8 mouse cellular contexts compared by ENCODE assay signal in genomic region chrX:105121227-105121865, GRCm38 (mm10). TPM values are rescaled to one million over a fixed set of nuclear protein-coding genes. Genes with fewer than 3 reads are reported as not detected.
DNase-seq lines count a peak whose midpoint lies in the region; ATAC-seq lines count a peak whose summit lies in the region.

No protein-coding gene starts in this region.

- peaks cover 71% of the 10 kb centered on the region for H3K27me3 ChIP-seq in hindbrain, embryonic 14.5 days (ENCODE audit: control insufficient read depth, insufficient read depth, low read length)

- H3K27ac ChIP-seq in hindbrain, embryonic 14.5 days: peak overlapping the region; percentile 87

- peak overlapping the region; percentile 83 for H3K9ac ChIP-seq in hindbrain, embryonic 14.5 days

- H3K4me3 ChIP-seq in hindbrain, embryonic 14.5 days (replicated peaks; ENCODE audit: low read length): peak overlapping the region; percentile 64

- 19% methylated on average over 37 of the region's 38 CpGs for WGBS in hindbrain, embryonic 14.5 days

- DNase-seq in T-cell, adult 2 months (ENCODE audit: low spot score): peak; percentile 74
- peak; percentile 82 to 85 for DNase-seq in cerebellum, postnatal 36 days
- DNase-seq in frontal cortex, postnatal 36 days (ENCODE audit: low spot score in 2 of 2): peak; percentile 78 to 79
- DNase-seq in hindbrain, embryonic 14.5 days (ENCODE audit: low spot score): peak; percentile 71
- peak; percentile 80 to 82 for DNase-seq in layer of hippocampus, postnatal 36 days
- peak; percentile 72 for DNase-seq in lung, postnatal 14 days
- peak; percentile 72 for DNase-seq in ovary, postnatal 36 days (ENCODE audit: low spot score)
- DNase-seq in thymus, postnatal 36 days: peak; percentile 79 to 80

- H3K36me3 ChIP-seq in hindbrain, embryonic 14.5 days (replicated peaks; ENCODE audit: control insufficient read depth, insufficient read depth): peaks cover 15% of the 10 kb centered on the region

- peak; percentile 85 for ATAC-seq in hindbrain, embryonic 14.5 days (ENCODE audit: low FRiP score)

- H3K4me2 ChIP-seq in hindbrain, embryonic 14.5 days (replicated peaks): peak overlapping the region; percentile 66

- peaks cover 9% of the 10 kb centered on the region for H3K4me1 ChIP-seq in hindbrain, embryonic 14.5 days (replicated peaks; ENCODE audit: control insufficient read depth, insufficient read depth, low read length)

- H3K9me3 ChIP-seq in hindbrain, embryonic 14.5 days (ENCODE audit: control insufficient read depth, low read length): no peaks in the 10 kb centered on the region

RNA-seq across cellular contexts. Expression of gene Magee1, which starts 1.2 kb away (rescaled TPM):
- 156 and 170 TPM in 2 replicates for polyA plus RNA-seq in hindbrain, embryonic 14.5 days (2014; fragmentation: Nextera tagmentation; extraction: Ambion mirVana)
- 100 to 1,000 TPM; 133 to 142 TPM for total RNA-seq in layer of hippocampus, postnatal 36 days (2021)

RNA-seq across cellular contexts. Expression of gene Pbdc1, which starts 41.8 kb away (rescaled TPM):
- polyA plus RNA-seq in hindbrain, embryonic 14.5 days (2014; fragmentation: Nextera tagmentation; extraction: Ambion mirVana): 23.8 and 30.0 TPM in 2 replicates
- 10 to 100 TPM; 18.8 to 21.2 TPM for total RNA-seq in layer of hippocampus, postnatal 36 days (2021)

Comparison
In these comparisons a context has a peak if more than half of its experiments do, and no peak if none do; other contexts are left out.
1. Peak in every context shown above with its lines: DNase-seq, ATAC-seq, H3K4me3 ChIP-seq and H3K27ac ChIP-seq.